Mouse (Mus musculus) mouse embryonic stem cell (cell line): ENCODE data around the gene Sh3bp2.

ENCODE experiments used
- in situ Hi-C, 2 experiments: fragments of 300-500 bp; cut with MboI; formaldehyde crosslinking; loops; 1 replicate in 1 of 2; 3 replicates in 1 of 2; pipeline ENCODE4 v1.14.3; 2019 to 2020; ENCODE audit warnings: low sequenced_read_pairs in 2 of 2, low pct_unique_long_range_greater_than_20kb in 1 of 2, mixed read lengths in 1 of 2; ENCODE audit not compliant: unreplicated experiment in 1 of 2

The Sh3bp2 gene

GRCm38 (mm10) chr5:34521337-34521736 lies 4.3 kb upstream of the Sh3bp2 start:
- in situ Hi-C loops, result no loop called here

GRCm38 (mm10) chr5:34523958-34524485 lies 1.6 kb upstream of the Sh3bp2 start:
- in situ Hi-C loops, result no loop called here

DNA sequence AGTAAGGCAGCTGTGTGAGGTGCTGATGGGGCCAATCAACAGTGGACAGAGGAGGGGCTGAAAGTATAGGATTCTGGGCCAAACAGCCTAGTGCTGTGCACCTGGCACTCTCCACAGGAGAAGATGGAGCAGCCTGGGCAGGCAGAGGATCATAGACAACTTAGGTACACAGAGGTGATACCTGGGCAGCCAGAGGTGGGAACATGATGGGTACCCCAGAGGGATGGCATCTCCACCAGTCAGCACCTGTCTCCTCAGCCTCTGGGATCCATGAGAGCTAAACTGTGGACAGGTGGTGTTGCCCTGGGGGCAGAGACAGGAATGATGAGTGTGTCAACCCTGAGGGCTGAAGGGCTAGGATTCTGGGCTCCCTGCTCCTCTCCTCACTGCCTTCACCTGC lies 1.1 kb upstream of the Sh3bp2 start:
- in situ Hi-C loops, result no loop called here

DNA sequence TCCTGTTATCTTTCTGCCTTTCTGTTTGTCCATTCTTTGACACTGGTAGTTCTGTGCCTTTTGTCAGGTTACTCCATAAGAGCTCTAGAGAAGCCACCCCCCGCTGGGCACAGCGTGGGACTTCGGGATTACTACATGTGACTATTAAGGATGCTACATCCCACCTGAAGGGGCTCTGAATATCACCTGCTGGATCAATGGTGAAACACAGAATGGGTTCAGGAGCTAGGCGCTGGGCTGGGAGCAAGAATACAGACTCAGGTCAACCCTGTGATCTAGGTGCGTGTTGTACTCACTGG lies 788 bp downstream of the Sh3bp2 start:
- in situ Hi-C loops, result loop anchor here in 1 of 2 experiments (25.0 kb wide), 1 partner anchor 111 kb away; the partner anchor contains the start of gene Mfsd10

DNA sequence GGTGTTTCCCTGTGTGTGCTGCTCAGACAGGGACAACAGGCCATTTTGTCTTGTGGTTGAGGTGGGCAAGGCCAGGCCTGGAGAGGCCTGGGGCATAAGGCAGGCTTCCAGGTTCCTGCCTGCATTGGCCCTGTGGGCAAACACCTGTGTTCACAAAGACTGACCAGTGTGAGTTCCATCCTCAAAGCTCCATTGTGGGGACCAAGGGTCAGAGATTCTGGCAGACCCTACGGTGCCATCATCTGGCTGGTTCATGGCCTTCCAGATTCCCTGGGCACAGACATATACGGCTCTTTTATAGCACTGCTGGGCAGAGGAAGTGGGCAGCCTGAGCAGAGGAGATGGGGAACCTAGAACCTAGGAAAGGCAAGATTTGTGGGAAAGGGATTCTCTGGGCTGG lies 1.7 kb downstream of the Sh3bp2 start:
- in situ Hi-C loops, result loop anchor here in 1 of 2 experiments (25.0 kb wide), 1 partner anchor 110 kb away; the partner anchor contains the start of gene Mfsd10

- in situ Hi-C loops, result loop anchor here in 1 of 2 experiments (25.0 kb wide), 1 partner anchor 109 kb away; the partner anchor contains the start of gene Mfsd10
Observed at GRCm38 (mm10) chr5:34528724-34529123, 3.1 kb downstream of the Sh3bp2 start.

DNA sequence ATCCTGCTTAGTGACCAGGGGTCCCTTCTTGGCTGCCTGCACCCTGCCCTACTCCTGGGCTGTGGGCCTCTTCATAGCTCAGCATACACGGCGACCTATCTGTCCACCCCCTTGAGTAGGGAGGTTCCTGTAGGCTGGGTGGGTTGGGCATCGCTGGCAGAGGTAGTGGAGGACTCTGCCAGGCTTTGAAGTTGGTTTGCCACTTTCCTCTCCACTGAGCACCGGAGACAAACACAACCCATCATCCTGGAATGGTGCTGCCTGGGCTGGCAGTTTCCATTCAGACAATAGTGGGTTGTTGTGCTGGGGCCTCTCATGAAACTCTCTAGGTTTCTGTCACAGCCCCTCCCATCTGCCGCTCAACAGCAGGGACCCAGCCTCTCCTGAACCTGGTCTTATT lies 4.5 kb downstream of the Sh3bp2 start:
- in situ Hi-C loops, result loop anchor here in 1 of 2 experiments (25.0 kb wide), 1 partner anchor 107 kb away; the partner anchor contains the start of gene Mfsd10

DNA sequence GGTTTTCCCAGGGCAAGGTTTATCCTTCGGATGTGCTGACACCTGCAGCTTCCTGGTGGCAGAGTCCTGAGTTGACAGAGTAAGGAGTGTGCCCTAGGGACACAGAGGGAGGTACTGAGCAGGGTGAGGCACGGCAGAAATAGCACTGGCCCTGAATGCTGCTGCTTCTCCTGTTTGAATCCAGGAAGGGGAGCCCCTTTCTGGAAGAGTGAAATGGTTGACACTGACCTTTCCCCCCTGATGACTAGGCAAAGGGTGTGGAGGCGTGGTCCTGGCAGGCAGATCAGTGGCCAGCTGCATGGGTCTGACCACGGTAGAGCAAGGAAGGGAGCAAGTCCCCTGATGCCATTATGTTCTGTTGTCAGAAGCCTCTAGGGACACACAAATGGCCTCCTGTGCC lies 5.0 kb downstream of the Sh3bp2 start:
- in situ Hi-C loops, result loop anchor here in 1 of 2 experiments (25.0 kb wide), 1 partner anchor 107 kb away; the partner anchor contains the start of gene Mfsd10

DNA sequence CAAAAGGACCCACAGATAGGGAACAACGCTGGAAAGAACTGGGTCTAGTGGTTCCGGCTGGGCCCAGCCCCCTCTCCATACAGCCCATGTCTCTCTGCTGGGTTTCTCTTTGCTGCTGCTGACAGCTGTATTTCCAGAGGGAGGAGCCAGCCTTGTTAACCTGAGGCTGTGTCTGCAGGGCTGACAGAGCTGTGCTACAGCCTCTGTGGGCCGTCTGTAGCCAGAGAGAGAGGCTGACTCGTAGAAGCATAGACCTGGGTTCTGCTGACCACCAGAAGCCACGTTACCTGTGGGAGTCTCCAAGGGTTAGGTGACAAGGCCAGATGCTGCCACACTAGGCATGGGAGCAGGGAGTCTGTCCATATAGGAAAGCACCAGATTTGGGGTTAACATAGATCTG lies 7.4 kb downstream of the Sh3bp2 start:
- in situ Hi-C loops, result loop anchor here in 1 of 2 experiments (25.0 kb wide), 1 partner anchor 104 kb away; the partner anchor contains the start of gene Mfsd10

GRCm38 (mm10) chr5:34533820-34534219 lies 8.2 kb downstream of the Sh3bp2 start:
- in situ Hi-C loops, result loop anchor here in 1 of 2 experiments (25.0 kb wide), 1 partner anchor 103 kb away; the partner anchor contains the start of gene Mfsd10

DNA sequence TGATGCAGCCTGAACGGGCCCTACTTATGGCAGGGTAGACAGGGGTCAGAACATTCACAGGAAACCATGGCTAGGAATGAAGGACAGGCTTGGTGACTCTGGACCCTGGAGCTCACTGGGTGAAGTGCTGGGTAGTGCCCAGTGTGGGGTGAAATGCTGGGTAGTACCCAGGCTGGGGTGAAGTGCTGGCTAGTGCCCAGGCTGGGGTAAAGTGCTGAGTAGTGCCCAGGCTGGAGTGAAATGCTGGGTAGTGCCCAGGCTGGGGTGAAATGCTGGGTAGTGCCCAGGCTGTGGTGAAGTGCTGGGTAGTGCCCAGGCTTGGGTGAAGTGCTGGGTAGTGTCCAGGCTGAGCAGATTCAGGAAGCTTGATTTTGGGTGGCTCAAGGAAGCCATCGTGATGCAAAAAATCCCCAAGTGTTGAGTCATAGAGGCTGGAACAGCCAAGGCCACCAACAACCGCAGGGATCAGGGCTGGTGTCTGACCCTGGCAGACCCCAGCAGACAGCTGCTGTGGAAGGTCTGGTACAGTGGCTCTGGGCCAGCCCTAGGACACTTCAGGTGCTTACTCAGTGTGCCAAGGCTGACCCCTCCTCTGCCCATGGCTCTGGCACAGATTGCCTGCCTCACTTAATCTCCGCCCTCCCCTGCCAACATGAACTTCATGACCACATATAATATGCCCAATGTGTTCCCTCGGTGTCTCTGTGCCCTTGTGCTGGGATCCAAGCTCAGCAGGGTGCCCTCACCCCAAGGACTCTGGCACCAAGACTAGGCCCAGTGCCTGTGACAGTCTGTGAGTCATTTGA lies 9.3 kb downstream of the Sh3bp2 start:
- in situ Hi-C loops, result loop anchor here in 1 of 2 experiments (25.0 kb wide), 1 partner anchor 102 kb away; the partner anchor contains the start of gene Mfsd10

DNA sequence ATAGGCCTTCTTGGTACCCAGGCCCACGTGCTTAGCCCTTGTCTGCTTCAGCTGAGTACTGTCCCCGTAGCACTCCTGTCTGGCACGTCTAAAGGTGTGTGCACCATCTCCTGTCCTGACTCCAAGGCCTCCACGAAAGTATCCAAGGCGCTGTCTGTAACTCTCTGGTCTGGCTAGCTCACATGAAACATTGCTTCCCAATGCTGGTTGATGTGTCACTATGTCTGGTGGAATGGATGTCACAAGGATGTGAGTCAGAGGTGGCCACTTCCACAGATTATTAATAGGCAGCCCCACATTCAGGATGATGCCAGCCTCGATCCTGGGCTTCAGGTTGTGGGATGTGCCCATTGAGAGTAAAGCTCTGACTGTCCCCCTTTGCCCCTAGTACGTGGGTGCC lies 10.2 kb downstream of the Sh3bp2 start:
- in situ Hi-C loops, result loop anchor here in 1 of 2 experiments (25.0 kb wide), 1 partner anchor 101 kb away; the partner anchor contains the start of gene Mfsd10

- in situ Hi-C loops, result loop anchor here in 1 of 2 experiments (25.0 kb wide), 1 partner anchor 99 kb away; the partner anchor contains the start of gene Mfsd10
Observed at GRCm38 (mm10) chr5:34538079-34538478, 12.4 kb downstream of the Sh3bp2 start.

DNA sequence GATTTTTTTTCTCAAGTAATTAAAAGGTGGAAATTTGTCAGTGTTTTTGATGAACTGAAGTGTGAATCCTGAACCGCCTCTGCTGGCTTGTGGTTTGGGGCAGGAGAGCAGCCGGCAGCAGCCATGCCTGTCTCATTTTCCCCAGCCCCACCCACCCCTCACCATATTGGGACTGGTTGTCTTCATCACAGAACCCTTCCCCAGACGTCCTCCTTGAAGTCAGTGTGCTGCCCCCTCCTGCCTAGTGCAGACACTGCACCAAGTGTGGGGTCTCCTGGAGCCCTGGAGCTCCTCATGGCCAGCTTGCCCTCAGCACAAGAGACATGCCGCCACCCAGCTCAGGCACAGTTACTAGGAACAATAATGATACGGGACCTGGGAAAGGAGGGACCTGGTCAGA lies 12.9 kb downstream of the Sh3bp2 start:
- in situ Hi-C loops, result loop anchor here in 1 of 2 experiments (25.0 kb wide), 1 partner anchor 99 kb away; the partner anchor contains the start of gene Mfsd10

DNA sequence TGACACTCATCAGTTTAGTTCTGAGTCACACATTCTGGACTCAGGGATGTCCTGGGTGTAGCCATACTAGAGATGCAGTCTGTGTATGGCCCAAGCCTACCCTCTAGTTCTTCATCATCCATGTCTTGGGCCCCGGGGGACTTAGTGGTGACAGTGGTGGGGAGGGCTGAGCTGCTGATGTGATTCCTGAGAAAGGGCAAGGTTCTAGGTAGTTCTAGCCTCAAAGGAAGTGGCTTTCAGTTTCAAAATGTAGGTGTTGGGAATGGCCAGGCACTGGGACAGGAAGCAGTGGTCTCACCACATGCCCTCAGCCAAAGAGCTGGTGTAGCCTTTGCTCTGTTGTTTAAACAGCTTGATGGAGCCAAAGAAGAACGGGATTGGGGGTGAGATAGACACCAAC lies 13.5 kb downstream of the Sh3bp2 start:
- in situ Hi-C loops, result loop anchor here in 1 of 2 experiments (25.0 kb wide), 1 partner anchor 98 kb away; the partner anchor contains the start of gene Mfsd10

- in situ Hi-C loops, result loop anchor here in 1 of 2 experiments (25.0 kb wide), 1 partner anchor 95 kb away; the partner anchor contains the start of gene Mfsd10
Observed at GRCm38 (mm10) chr5:34542166-34542565, 16.5 kb downstream of the Sh3bp2 start.

DNA sequence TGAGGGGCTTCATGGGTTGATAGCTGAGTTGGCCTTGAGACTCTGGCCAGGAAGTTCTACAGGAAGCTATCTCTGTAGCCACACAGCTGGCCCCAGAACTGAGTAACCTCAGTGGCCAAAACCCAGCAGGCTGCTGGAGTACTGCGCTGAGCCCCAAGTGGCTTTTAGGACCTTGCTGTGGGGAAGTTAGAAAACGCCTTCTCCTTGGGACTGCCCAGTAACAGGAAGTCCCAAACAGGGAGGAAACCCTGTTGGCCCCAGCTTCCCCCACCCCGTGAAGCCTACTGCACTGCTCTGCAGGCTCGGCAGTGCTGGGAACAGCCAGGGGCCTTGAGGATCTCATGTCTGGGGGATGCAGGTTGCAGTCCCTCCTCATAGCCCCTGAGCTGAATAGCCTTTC lies 17.5 kb downstream of the Sh3bp2 start:
- in situ Hi-C loops, result loop anchor here in 1 of 2 experiments (25.0 kb wide), 1 partner anchor 94 kb away; the partner anchor contains the start of gene Mfsd10

GRCm38 (mm10) chr5:34547410-34547809 lies 21.8 kb downstream of the Sh3bp2 start:
- in situ Hi-C loops, result loop anchor here (5.0 to 25.0 kb wide), 2 partner anchors 90 kb away; partner anchors contain the start of gene Mfsd10 (in 2 of the 2)

GRCm38 (mm10) chr5:34549135-34549482 lies 23.5 kb downstream of the Sh3bp2 start:
- in situ Hi-C loops, result loop anchor here (5.0 to 25.0 kb wide), 2 partner anchors 88 kb away; partner anchors contain the start of gene Mfsd10 (in 2 of the 2)
